Comparison of ENCODE assay signal across 38 mouse cellular contexts in the genomic region with DNA sequence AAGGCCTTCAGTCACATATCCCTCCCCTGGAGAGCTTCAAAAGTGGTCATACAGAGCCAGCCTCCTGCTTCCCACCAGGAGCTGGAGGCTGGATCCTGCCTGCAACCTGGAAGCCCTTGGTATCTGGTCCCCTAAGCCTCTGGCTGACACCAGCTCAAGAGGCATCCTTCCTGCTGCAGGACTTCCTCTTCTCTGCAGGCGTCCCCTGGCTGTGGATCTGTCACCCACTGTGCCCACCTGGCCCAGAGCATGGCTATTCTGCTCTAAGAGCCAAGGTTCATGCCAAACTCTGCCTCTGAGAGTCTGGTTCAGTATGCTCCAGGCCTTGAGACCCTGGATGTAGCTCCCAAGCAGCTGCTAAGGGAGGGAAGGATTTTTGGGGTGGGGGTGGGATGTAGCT. TPM values are rescaled to one million over a fixed set of nuclear protein-coding genes. Genes with fewer than 3 reads are reported as not detected.
DNase-seq lines count a peak whose midpoint lies in the region; ATAC-seq and TF ChIP-seq lines count a peak whose summit lies in the region.
"Had no signal": no experiment of that assay in that cellular context is flagged by ENCODE, and none has a peak within 500 bp of the region (broad histone marks: within the 10 kb centered on the region; RNA-seq: fewer than 3 reads in every experiment).

No protein-coding gene starts in this region.

- H3K4me1 ChIP-seq in midbrain, postnatal 0 days (ENCODE audit: insufficient read depth, low read length), result no peaks in the 10 kb centered on the region
- no peaks in the 10 kb centered on the region for H3K4me1 ChIP-seq in midbrain, embryonic 16.5 days (ENCODE audit: control insufficient read depth, insufficient read depth, low read length)
- H3K4me1 ChIP-seq: limb, embryonic 10.5 days; limb, embryonic 15.5 days; liver, embryonic 13.5 days had no signal

- H3K27me3 ChIP-seq in midbrain, postnatal 0 days (ENCODE audit: insufficient read depth, low read length), result no peaks in the 10 kb centered on the region
- H3K27me3 ChIP-seq in midbrain, embryonic 16.5 days (ENCODE audit: control insufficient read depth, insufficient read depth, low read depth, low read length), result no peaks in the 10 kb centered on the region
- H3K27me3 ChIP-seq: hindbrain, embryonic 15.5 days; limb, embryonic 15.5 days; midbrain, embryonic 13.5 days had no signal

- no peak overlapping the region for H3K4me2 ChIP-seq in midbrain, postnatal 0 days (ENCODE audit: low read depth, low read length, poor library complexity, severe bottlenecking)
- H3K4me2 ChIP-seq in midbrain, embryonic 16.5 days (ENCODE audit: low read length), result no peak overlapping the region
- H3K4me2 ChIP-seq: heart, embryonic 12.5 days; hindbrain, embryonic 15.5 days; limb, embryonic 15.5 days; liver, embryonic 13.5 days; midbrain, embryonic 13.5 days had no signal

- peak; percentile 28 for DNase-seq in midbrain, postnatal 0 days (ENCODE audit: low spot score)
- DNase-seq in cerebellum, adult 18-20 months, result peak; percentile 78 to 85
- peak; percentile 87 to 94 for DNase-seq in cerebellum, postnatal 10 days
- no peak for DNase-seq in spleen, adult 18-20 months
- no peak for DNase-seq in Muller cell, postnatal 12 days (ENCODE audit: inconsistent ontology term)
- DNase-seq in kidney, adult 9 months, result no peak
- DNase-seq: adrenal gland, postnatal 14 days; heart, adult 2 months; kidney, adult 18-20 months; kidney, postnatal 36 days; liver, embryonic 13.5 days; lung, adult 18-20 months had no signal

- H3K27ac ChIP-seq in midbrain, postnatal 0 days (ENCODE audit: low read depth, low read length), result no peak overlapping the region
- H3K27ac ChIP-seq in midbrain, embryonic 16.5 days (ENCODE audit: low read length), result no peak overlapping the region
- H3K27ac ChIP-seq: heart, adult 2 months; hindbrain, embryonic 15.5 days; limb, embryonic 10.5 days; limb, embryonic 15.5 days; liver, embryonic 13.5 days; macrophage; midbrain, embryonic 13.5 days had no signal

- no peak for TF ChIP-seq CTCF in midbrain, postnatal 0 days (IDR thresholded peaks at IDR 0.05)

- H3K9ac ChIP-seq in midbrain, postnatal 0 days (replicated peaks; ENCODE audit: low read length, poor library complexity, severe bottlenecking), result no peak overlapping the region
- no peak overlapping the region for H3K9ac ChIP-seq in midbrain, embryonic 16.5 days (ENCODE audit: low read depth, low read length)
- H3K9ac ChIP-seq: heart, embryonic 12.5 days; hindbrain, embryonic 15.5 days; limb, embryonic 15.5 days; liver, embryonic 13.5 days; midbrain, embryonic 13.5 days had no signal

- no peaks in the 10 kb centered on the region for H3K36me3 ChIP-seq in midbrain, postnatal 0 days (ENCODE audit: insufficient read depth, low read length)
- no peaks in the 10 kb centered on the region for H3K36me3 ChIP-seq in midbrain, embryonic 16.5 days (ENCODE audit: control insufficient read depth, insufficient read depth, low read length)
- H3K36me3 ChIP-seq: heart, embryonic 12.5 days; hindbrain, embryonic 15.5 days; limb, embryonic 10.5 days; limb, embryonic 15.5 days; liver, embryonic 13.5 days; midbrain, embryonic 13.5 days had no signal

- 50% methylated on average over 1 of the region's 1 CpGs for WGBS in midbrain, postnatal 0 days
- WGBS in midbrain, embryonic 16.5 days, result 43% methylated on average over 1 of the region's 1 CpGs

- no peak for ATAC-seq in midbrain, postnatal 0 days (ENCODE audit: low FRiP score)
- no peak for ATAC-seq in midbrain, embryonic 16.5 days
- ATAC-seq: forebrain, embryonic 16.5 days; lung, postnatal 0 days; midbrain, embryonic 13.5 days had no signal

- no peaks in the 10 kb centered on the region for H3K9me3 ChIP-seq in midbrain, postnatal 0 days (ENCODE audit: low read length)
- H3K9me3 ChIP-seq in midbrain, embryonic 16.5 days (replicated peaks; ENCODE audit: control insufficient read depth, low read length, poor library complexity, severe bottlenecking), result no peaks in the 10 kb centered on the region
- H3K9me3 ChIP-seq: heart, embryonic 12.5 days; hindbrain, embryonic 15.5 days; limb, embryonic 10.5 days; limb, embryonic 15.5 days; liver, embryonic 13.5 days; midbrain, embryonic 13.5 days had no signal

- no peak overlapping the region for H3K4me3 ChIP-seq in midbrain, postnatal 0 days (ENCODE audit: low read depth, low read length)
- H3K4me3 ChIP-seq in midbrain, embryonic 16.5 days (ENCODE audit: low read depth, low read length), result no peak overlapping the region
- H3K4me3 ChIP-seq: erythroblast, embryonic 14.5 days; heart, adult 2 months; heart, embryonic 12.5 days; hindbrain, embryonic 15.5 days; limb, embryonic 10.5 days; limb, embryonic 15.5 days; liver, embryonic 13.5 days; midbrain, embryonic 13.5 days had no signal

RNA-seq across cellular contexts. Expression of a gene that starts 23.6 kb away (rescaled TPM):
- not detected in 2 replicates for total RNA-seq in midbrain, postnatal 0 days (2014; rRNA removed)
- polyA plus RNA-seq in midbrain, postnatal 0 days (2015; fragmentation: Nextera tagmentation; extraction: Ambion mirVana), result not detected in 2 replicates
- polyA plus RNA-seq in midbrain, embryonic 16.5 days (2015; fragmentation: Nextera tagmentation; extraction: Ambion mirVana), result not detected in 2 replicates
- total RNA-seq: adrenal gland, postnatal 14 days; gastrocnemius, adult 8-10 months; gastrocnemius, postnatal 4 days; heart, adult 2 months; hematopoietic stem cell, adult 5-6 weeks; layer of hippocampus, adult 8-10 months; layer of hippocampus, postnatal 25 days; left cerebral cortex, adult 8-10 months; megakaryocyte-erythroid progenitor cell, adult 5-6 weeks; MEL had no signal
- polyA plus RNA-seq: cortical plate, adult 2 months; erythroblast, embryonic 14.5 days; forebrain, embryonic 11.5 days; forebrain, embryonic 16.5 days; heart, adult 2 months; heart, embryonic 12.5 days; heart, postnatal 0 days; hindbrain, embryonic 15.5 days; intestine, embryonic 14.5 days; kidney, embryonic 16.5 days; limb, embryonic 10.5 days; limb, embryonic 15.5 days; liver, embryonic 13.5 days; lung, postnatal 0 days; macrophage; midbrain, embryonic 13.5 days; neural tube, embryonic 11.5 days; stomach, embryonic 14.5 days; urinary bladder, adult 2 months had no signal

Comparison
In these comparisons a context has a peak if more than half of its experiments do, and no peak if none do; other contexts are left out.
1. DNase-seq: peak in midbrain, postnatal 0 days (single experiment), cerebellum, adult 18-20 months (2 of 2) and cerebellum, postnatal 10 days (2 of 2); none in spleen, adult 18-20 months (0 of 2), Muller cell, postnatal 12 days (single experiment) and kidney, adult 9 months (single experiment).